ENCODE assay signal across 14 mouse cellular contexts in the genomic region with DNA sequence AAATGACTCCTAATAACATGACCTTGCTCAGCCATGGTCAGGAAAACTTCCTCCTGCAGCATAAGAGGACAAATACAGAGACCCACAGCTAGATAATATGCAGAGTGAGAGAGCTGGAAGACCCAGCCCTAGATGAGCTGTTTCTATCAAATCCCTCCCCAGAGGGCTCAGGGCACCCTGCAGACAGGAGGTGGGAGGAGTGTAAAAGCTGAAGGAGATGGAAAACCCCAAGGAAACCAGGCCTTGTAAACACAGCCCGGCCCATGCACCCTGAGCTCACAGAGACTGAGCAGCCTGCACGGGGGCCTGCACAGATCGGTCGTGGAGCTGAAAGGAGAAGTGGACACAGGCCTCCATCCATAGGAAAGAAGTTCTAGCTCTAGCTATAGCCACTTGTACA.
"Had no signal": no experiment of that assay in that cellular context is flagged by ENCODE, and none has a peak within 500 bp of the region (broad histone marks: within the 10 kb centered on the region; RNA-seq: fewer than 3 reads in every experiment).

No protein-coding gene starts in this region.

- H3K9me3 ChIP-seq: limb, embryonic 10.5 days; midbrain, embryonic 15.5 days; neural tube, embryonic 12.5 days had no signal

- H3K4me1 ChIP-seq: neural tube, embryonic 12.5 days had no signal

- H3K27ac ChIP-seq: layer of hippocampus, adult 2 months; limb, embryonic 10.5 days; macrophage; midbrain, embryonic 15.5 days; neural tube, embryonic 12.5 days had no signal

- ATAC-seq: midbrain, embryonic 15.5 days had no signal

- H3K4me3 ChIP-seq: layer of hippocampus, adult 2 months; limb, embryonic 10.5 days; megakaryocyte, embryonic 14.5 days; midbrain, embryonic 15.5 days; neural tube, embryonic 12.5 days had no signal

- H3K27me3 ChIP-seq: megakaryocyte, embryonic 14.5 days; midbrain, embryonic 15.5 days; neural tube, embryonic 12.5 days had no signal

- DNase-seq: kidney, adult 8-10 months; kidney, postnatal 25 days; lung, embryonic 14.5 days; lung, postnatal 14 days; thymus, adult 18-20 months; thymus, postnatal 14 days had no signal

- H3K9ac ChIP-seq: lung, embryonic 14.5 days; midbrain, embryonic 15.5 days; neural tube, embryonic 12.5 days had no signal

- H3K4me2 ChIP-seq: liver, embryonic 11.5 days; lung, embryonic 14.5 days; midbrain, embryonic 11.5 days; midbrain, embryonic 15.5 days; neural tube, embryonic 12.5 days had no signal

- H3K36me3 ChIP-seq: midbrain, embryonic 15.5 days; neural tube, embryonic 12.5 days had no signal
